Mouse (Mus musculus) kidney, postnatal 14 days (tissue): ENCODE results near the gene Col6a3.

Experiments used
- DNase-seq: peaks from one replicate; pipeline ENCODE4 v3.0.0; 2022; ENCODE audit warnings: mixed read lengths

Col6a3 gene

GRCm38 (mm10) chr1:90793368-90793767, 50.4 kb downstream of the Col6a3 start:
- DNase-seq: no peak

- DNase-seq: no peak
Measured at GRCm38 (mm10) chr1:90790925-90791324, 52.8 kb downstream of the Col6a3 start.

- DNase-seq: no peak
Measured at GRCm38 (mm10) chr1:90789506-90789905, 54.3 kb downstream of the Col6a3 start.

GRCm38 (mm10) chr1:90780446-90780845, 63.3 kb downstream of the Col6a3 start:
- no peak for DNase-seq

- DNase-seq: no peak
Measured at GRCm38 (mm10) chr1:90779072-90779471, 64.7 kb downstream of the Col6a3 start.

- DNase-seq: peak; percentile 36
Measured at GRCm38 (mm10) chr1:90775477-90776241, 68.1 kb downstream of the Col6a3 start.

GRCm38 (mm10) chr1:90771172-90771571, 72.6 kb downstream of the Col6a3 start:
- DNase-seq: no peak

GRCm38 (mm10) chr1:90770027-90770426, 73.7 kb downstream of the Col6a3 start:
- DNase-seq: no peak

GRCm38 (mm10) chr1:90769301-90769700, 74.5 kb downstream of the Col6a3 start:
- no peak for DNase-seq

- peak; percentile 69 for DNase-seq
Measured at GRCm38 (mm10) chr1:90758091-90758673, 85.6 kb downstream of the Col6a3 start.

GRCm38 (mm10) chr1:90753869-90754563, 89.8 kb downstream of the Col6a3 start:
- no peak for DNase-seq

- no peak for DNase-seq
Measured at GRCm38 (mm10) chr1:90751221-90751620, 92.5 kb downstream of the Col6a3 start.

GRCm38 (mm10) chr1:90750169-90750568, 93.6 kb downstream of the Col6a3 start:
- peak; percentile 25 for DNase-seq

- no peak for DNase-seq
Measured at GRCm38 (mm10) chr1:90748544-90748943, 95.2 kb downstream of the Col6a3 start.

GRCm38 (mm10) chr1:90743941-90744386, 99.8 kb downstream of the Col6a3 start:
- peak; percentile 81 for DNase-seq

GRCm38 (mm10) chr1:90743445-90743844, 100.3 kb downstream of the Col6a3 start:
- no peak for DNase-seq

GRCm38 (mm10) chr1:90742641-90743040, 101.1 kb downstream of the Col6a3 start:
- no peak for DNase-seq

GRCm38 (mm10) chr1:90740216-90741170, 103.3 kb downstream of the Col6a3 start:
- no peak for DNase-seq

- DNase-seq: no peak
Measured at GRCm38 (mm10) chr1:90738913-90739312, 104.9 kb downstream of the Col6a3 start.

GRCm38 (mm10) chr1:90729466-90729865, 114.3 kb downstream of the Col6a3 start:
- DNase-seq: no peak

GRCm38 (mm10) chr1:90723754-90724153, 120.0 kb downstream of the Col6a3 start:
- DNase-seq: no peak

GRCm38 (mm10) chr1:90723325-90723724, 120.4 kb downstream of the Col6a3 start:
- DNase-seq: no peak

- DNase-seq: no peak
Measured at GRCm38 (mm10) chr1:90722021-90722420, 121.8 kb downstream of the Col6a3 start.
